Mouse (Mus musculus): ENCODE measurements around the gene Gm20388. TPM values are rescaled to one million over a fixed set of nuclear protein-coding genes. Genes with fewer than 3 reads are reported as not detected.

Gene Gm20388
- total RNA-seq, 2 experiments from 2014 or later, result 10.3 to 10.6 TPM

- intact Hi-C loops (cut with DNase I), result no loop called here
- DNase-seq (ENCODE audit: low spot score in 2 of 2), result no peak
Observed at GRCm38 (mm10) chr8:123722245-123722644, 3811.6 kb downstream of the Gm20388 start.

DNA sequence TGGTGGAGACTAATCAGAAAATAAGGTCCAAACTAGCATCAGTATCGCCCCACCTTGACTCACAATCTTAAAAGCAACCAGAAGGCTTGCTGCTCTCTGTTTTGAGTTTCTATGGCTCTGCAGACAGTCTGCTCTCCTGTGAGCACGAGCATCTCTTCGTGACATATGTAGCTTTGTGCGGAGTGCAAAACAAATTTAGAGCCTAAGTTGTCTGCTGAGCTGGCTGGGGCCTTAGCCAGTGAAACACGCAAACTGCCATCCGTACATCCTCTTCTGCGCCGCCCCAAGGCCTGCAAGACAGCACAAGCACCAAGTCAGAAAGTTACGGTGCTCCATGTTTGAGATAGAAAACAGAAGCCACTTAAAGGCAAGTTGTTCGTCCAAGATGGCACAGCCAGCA, 3814.1 kb downstream of the Gm20388 start:
- intact Hi-C loops (cut with DNase I), result loop anchor here (5.0 kb wide), 2 partner anchors 43 to 72 kb away; partner anchors contain the start of gene Rhou
- peak; percentile 68 to 74 for DNase-seq (ENCODE audit: low spot score in 2 of 2)

DNA sequence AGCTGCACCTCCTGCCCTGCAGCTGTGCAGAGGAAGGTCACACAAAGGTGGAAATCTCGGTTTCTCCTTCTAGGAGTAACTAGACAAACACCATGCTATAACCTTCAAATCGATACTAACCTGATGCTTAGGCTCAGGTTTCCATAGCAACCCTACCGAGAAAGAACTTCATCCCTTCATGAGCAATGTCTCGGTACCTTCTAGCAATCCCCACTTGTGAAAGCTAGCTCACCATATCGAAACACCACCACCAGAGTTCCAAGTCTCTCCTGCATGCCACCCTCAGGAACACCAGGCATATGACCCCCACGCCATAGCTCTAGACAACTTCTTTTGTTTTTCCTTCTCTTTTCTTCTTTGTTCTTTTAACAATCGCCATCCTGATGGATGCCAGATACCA, 3814.6 kb downstream of the Gm20388 start:
- intact Hi-C loops (cut with DNase I), result loop anchor here (5.0 kb wide), 2 partner anchors 42 to 73 kb away; partner anchors contain the start of gene Rhou
- no peak for DNase-seq (ENCODE audit: low spot score in 2 of 2)

DNA sequence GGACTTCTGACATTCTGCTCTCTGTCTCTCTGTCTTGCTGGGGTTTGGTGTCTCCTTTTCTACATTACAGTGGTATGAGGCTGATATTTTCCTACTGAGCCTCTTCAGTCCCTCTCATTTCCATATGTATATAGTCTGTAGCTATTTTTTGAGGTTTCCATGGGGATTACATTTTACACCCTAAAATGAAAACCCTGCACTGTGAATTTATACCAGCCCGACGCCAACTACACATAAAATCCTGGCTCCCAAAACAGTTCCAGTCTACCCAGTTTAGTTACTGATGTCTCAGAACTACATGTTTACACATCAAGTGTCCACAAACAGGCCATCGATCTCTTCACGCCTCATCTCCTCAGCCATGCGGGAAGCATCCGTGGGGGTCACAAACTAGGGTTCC, 3816.1 kb downstream of the Gm20388 start:
- intact Hi-C loops (cut with DNase I), result loop anchor here (5.0 kb wide), 2 partner anchors 41 to 74 kb away; partner anchors contain the start of gene Rhou
- no peak for DNase-seq (ENCODE audit: low spot score in 2 of 2)

- intact Hi-C loops (cut with DNase I), result loop anchor here (5.0 kb wide), 2 partner anchors 38 to 77 kb away; partner anchors contain the start of gene Rhou
- peak; percentile 71 to 82 for DNase-seq (ENCODE audit: low spot score in 2 of 2)
Observed at GRCm38 (mm10) chr8:123729055-123729785, 3818.6 kb downstream of the Gm20388 start.

DNA sequence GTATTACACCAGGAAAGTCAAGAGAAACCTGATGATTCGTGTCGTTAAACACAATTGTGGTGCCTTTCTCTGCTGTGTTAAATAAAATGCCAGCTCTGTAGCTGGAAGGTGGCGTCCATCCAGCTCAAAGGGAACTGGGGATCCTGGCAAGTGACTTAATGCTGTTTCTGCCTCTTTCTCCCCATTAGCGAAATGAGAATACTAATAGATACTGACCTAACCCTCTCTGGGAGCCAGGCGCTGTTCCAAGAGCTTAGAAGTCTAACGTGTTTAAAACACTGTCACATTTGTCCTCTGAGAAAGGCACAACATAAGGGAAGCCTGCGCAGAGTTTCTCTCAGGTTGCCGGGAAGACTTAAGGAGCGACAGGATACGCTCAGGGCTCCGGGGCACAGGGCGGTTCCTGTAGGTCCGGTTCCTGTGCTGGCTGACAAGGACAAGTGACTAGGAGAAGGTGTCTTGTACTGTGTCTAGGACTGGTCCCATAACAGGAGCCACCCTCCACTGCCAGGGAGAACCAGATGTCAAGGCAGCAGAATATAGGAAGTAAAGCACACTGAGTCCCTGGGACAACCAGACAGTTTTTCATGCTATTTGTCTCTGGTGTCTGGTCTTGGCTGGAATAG, 3819.3 kb downstream of the Gm20388 start:
- DNase-seq (ENCODE audit: low spot score in 2 of 2), result peak in 1 of 2 experiments; percentile 35
- intact Hi-C loops (cut with DNase I), result loop anchor here (5.0 kb wide), 2 partner anchors 37 to 78 kb away; partner anchors contain the start of gene Rhou

DNA sequence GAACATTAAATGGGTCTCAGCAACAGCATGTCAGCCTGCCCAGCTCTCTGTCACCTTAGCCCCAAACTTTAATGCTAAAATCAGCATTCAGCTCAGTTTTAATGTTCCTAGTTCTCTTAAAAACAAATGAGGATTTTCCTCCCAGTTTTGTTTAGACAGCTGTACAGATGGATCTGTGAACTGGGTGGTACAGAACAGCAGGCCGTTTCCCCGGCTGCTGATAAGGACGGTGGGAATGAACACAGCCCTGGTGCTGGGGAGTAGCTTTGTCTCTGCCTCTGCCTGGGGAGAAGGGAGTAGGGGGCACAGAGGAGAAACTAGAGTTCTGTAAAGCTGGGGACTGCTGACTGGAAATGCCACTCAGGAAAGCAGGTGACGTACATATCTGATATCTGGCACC, 3821.7 kb downstream of the Gm20388 start:
- no peak for DNase-seq (ENCODE audit: low spot score in 2 of 2)
- intact Hi-C loops (cut with DNase I), result no loop called here

GRCm38 (mm10) chr8:123734486-123734885, 3823.8 kb downstream of the Gm20388 start:
- intact Hi-C loops (cut with DNase I), result no loop called here
- DNase-seq (ENCODE audit: low spot score in 2 of 2), result no peak

GRCm38 (mm10) chr8:123736974-123737373, 3826.3 kb downstream of the Gm20388 start:
- intact Hi-C loops (cut with DNase I), result no loop called here
- no peak for DNase-seq (ENCODE audit: low spot score in 2 of 2)

GRCm38 (mm10) chr8:123740263-123740662, 3829.6 kb downstream of the Gm20388 start:
- DNase-seq (ENCODE audit: low spot score in 2 of 2), result no peak
- intact Hi-C loops (cut with DNase I), result no loop called here

DNA sequence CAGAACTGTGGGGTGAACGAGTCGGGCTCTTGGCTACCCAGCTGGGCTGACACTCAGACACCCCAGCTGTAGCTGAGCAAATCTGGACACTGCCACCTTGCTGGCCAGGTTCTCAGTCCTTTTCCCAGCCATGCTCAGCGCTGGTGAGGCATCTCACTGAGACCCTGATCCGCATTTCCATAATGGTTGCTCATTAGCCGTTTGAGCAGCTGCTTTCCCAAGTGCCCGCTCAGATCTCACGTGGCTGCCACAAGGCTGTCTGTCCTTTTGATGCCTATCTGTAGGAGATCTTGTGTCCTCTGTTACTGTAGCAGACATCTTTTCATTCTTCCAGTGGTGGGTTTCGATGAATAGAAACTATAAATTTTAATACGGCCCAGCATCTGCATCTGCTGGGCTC, 3830.6 kb downstream of the Gm20388 start:
- intact Hi-C loops (cut with DNase I), result no loop called here
- DNase-seq (ENCODE audit: low spot score in 2 of 2), result no peak

DNA sequence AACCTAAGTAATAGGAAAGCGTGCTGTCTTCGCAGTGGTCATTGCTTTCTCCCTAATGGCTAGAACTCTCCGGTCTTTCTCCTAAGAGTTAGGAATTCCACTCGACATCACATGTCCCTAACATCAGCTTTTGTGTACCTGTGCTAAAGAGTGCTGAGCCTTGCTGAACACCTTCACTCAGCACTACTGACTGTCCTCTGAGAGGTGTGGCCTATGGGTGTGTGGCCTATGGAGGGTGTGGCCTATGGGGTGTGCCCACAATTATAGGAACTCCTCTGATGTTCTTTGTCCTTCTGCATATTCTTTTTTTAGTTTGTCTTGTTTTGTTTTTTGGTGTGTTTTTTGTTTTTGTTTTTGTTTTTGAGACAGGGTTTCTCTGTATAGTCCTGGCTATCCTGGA, 3835.8 kb downstream of the Gm20388 start:
- intact Hi-C loops (cut with DNase I), result no loop called here
- no peak for DNase-seq (ENCODE audit: low spot score in 2 of 2)

GRCm38 (mm10) chr8:123747772-123748171, 3837.1 kb downstream of the Gm20388 start:
- no peak for DNase-seq (ENCODE audit: low spot score in 2 of 2)

GRCm38 (mm10) chr8:123750171-123750693, 3839.6 kb downstream of the Gm20388 start:
- intact Hi-C loops (cut with DNase I), result no loop called here
- no peak for DNase-seq (ENCODE audit: low spot score in 2 of 2)

More at GRCm38 (mm10) chr8:123747772-123748171, 3837.1 kb downstream of the Gm20388 start:
- intact Hi-C loops (cut with DNase I), result no loop called here

DNA sequence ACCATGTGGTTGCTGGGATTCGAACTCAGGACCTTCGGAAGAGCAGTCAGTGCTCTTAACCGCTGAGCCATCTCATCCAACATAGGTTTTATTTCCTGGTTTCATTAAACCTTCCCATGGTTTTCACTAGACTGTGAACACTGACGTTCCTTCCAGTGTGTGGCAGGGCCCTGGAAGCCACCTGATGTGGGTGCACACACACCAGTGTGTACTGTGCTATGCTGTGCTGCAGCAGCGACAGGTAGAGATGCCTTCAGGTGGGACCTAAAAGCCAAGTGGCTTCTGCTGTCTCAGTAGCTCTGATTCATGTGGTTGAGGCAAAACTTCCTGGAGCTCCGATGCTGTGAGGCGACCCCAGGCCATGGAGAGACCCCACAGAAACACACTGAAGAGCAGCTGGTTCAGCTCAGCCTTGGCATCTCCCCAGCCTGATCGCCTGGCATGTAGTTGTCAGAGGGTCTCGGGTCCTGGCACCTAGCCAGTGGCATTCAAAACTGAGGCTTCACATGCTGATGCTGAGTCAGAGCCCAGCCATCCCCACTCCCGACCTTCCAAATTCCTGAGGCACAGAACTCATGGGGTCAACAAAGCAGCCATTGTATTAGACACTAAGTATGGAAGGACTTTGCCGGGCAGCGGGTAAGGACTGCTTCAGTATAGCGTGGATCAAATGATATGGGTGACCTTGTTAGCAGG, 3842.3 kb downstream of the Gm20388 start:
- DNase-seq (ENCODE audit: low spot score in 2 of 2), result no peak
- intact Hi-C loops (cut with DNase I), result no loop called here

DNA sequence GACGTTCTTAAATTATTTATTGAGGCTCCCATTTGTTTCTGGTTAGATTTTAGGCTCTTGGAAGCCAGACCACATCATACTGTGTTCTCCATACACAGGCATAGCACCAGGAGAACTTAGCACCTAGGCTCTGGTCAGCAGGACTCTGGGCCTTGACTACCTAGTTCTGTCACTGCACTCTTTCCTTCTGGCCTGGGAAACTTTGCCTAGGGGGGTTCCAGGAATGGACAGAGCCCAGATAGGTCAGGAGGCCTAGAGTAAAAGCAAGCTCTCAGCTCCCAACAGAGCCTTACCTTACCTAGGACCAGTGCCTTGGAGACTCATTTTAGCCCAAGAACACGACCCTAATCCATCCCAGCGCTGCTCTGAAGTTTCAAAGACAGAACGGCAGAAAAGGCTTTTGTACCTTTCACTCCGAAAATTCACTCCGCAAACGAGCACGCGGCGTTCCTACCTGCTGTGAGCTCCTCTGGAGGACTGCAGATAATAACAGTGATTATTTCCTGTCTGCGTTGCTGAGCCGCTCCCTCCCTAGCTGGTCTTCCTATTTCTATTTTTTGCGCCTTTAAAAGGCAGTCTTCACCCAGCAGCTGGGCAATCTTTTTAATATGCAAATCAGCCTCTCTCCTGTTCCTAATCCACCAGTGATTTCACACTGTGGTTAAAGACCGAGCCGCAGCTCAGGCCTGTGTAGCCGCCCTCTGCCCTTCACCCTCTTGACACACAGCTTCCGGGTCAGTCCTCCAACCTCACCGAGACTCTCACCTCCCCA, 3843.1 kb downstream of the Gm20388 start:
- intact Hi-C loops (cut with DNase I), result no loop called here
- no peak for DNase-seq (ENCODE audit: low spot score in 2 of 2)

DNA sequence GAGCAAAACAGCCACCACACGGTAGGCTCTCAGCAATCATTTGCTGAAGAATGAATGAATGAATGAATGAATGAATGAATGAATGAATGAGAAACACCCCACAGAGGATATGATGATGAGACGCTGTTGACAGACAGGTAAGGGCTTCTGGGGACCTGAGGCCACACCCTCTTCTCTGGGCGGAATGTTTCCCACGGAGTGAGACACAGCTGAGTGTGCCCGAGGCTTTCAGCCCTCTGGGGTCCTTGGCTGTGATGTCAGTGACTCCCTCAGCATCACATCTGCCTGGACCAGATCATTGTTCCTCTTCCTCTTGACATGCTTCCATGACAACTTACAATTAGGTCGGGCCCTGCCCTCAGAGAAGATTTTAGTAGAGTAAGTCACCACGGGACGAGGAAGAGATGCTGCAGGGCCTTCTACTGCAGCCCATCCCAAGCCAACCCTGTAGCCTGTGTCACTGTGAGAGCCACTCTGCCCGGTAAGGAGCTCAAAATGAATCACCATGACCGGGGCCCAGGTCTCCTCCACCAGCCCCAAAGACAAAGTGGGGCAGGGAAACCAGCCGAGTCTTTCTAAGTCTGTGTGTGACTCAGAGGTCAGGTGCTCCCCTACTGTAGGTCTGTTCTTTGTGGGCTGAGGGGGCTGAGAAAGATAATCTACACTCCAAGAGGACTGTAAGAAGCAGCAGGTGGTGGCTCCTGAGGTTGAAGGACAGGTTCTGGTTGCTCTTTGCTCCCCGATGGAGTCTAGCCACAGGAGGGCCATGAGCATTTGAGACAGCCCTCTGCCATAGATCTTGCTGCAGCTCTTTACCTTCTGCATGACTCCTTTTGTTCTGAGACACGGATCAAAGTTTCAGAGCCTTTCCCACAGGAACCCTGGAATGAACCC, 3844.1 kb downstream of the Gm20388 start:
- no peak for DNase-seq (ENCODE audit: low spot score in 2 of 2)
- intact Hi-C loops (cut with DNase I), result no loop called here

GRCm38 (mm10) chr8:123756901-123757300, 3846.3 kb downstream of the Gm20388 start:
- DNase-seq (ENCODE audit: low spot score in 2 of 2), result no peak
- intact Hi-C loops (cut with DNase I), result no loop called here
